8 mouse cellular contexts compared by ENCODE assay signal in genomic region chr2:92914933-92915553, GRCm38 (mm10). TPM values are rescaled to one million over a fixed set of nuclear protein-coding genes. Genes with fewer than 3 reads are reported as not detected.
A peak's percentile ranks its signal among the peaks of the same experiment; 100 is the strongest.
DNase-seq lines count a peak whose midpoint lies in the region; ATAC-seq and TF ChIP-seq lines count a peak whose summit lies in the region.

TSS of gene Syt13 (plus strand) at chr2:92915098.

- peak; percentile 40 for DNase-seq in adrenal gland, adult 8-10 months
- peak; percentile 16 for DNase-seq in gastrocnemius, postnatal 25 days
- DNase-seq in kidney, adult 2 months = peak; percentile 33
- DNase-seq in limb, embryonic 11.5 days (ENCODE audit: low spot score) = peak; percentile 64
- peak; percentile 77 for DNase-seq in stomach, postnatal 0 days (ENCODE audit: low spot score)
- no peak for DNase-seq in c-Kit-positive CD71-positive TER-119-positive erythroid progenitor cells, embryonic 14.5 days (ENCODE audit: low spot score)

- TF ChIP-seq POLR2A in kidney, adult 2 months (IDR thresholded peaks at IDR 0.05; ENCODE audit: low read depth, low read length) = no peak

- H3K9ac ChIP-seq in limb, embryonic 11.5 days (ENCODE audit: low read length) = peak within 1 kb of the TSS; percentile 49
- H3K9ac ChIP-seq in midbrain, embryonic 15.5 days = peak within 1 kb of the TSS; percentile 54
- peak within 1 kb of the TSS; percentile 8; the same call in 1 of the 2 replicates for H3K9ac ChIP-seq in stomach, postnatal 0 days (ENCODE audit: low read length)

- TF ChIP-seq CTCF in kidney, adult 2 months (conservative IDR thresholded peaks at IDR 0.05; ENCODE audit: insufficient read depth, insufficient read length, low read depth, low read length) = no peak
- peak; percentile 39 for TF ChIP-seq CTCF in stomach, postnatal 0 days (IDR thresholded peaks at IDR 0.05; ENCODE audit: low read depth)

- H3K27ac ChIP-seq in kidney, adult 2 months (ENCODE audit: insufficient read depth, low read depth, low read length) = no peak within 1 kb of the TSS
- H3K27ac ChIP-seq in limb, embryonic 11.5 days (replicated peaks; ENCODE audit: low read depth, low read length) = no peak within 1 kb of the TSS
- H3K27ac ChIP-seq in midbrain, embryonic 15.5 days = peak within 1 kb of the TSS; percentile 69
- no peak within 1 kb of the TSS; the same call in 1 of the 2 replicates for H3K27ac ChIP-seq in stomach, postnatal 0 days (replicated peaks)

- ATAC-seq in common myeloid progenitor, adult 5-6 weeks (replicated peaks; ENCODE audit: low read depth, poor library complexity, severe bottlenecking) = peak; percentile 62
- ATAC-seq in limb, embryonic 11.5 days (ENCODE audit: insufficient number of reproducible peaks, low FRiP score, low TSS enrichment, low read depth) = peak; percentile 72
- ATAC-seq in midbrain, embryonic 15.5 days (replicated peaks) = peak; percentile 82
- ATAC-seq in stomach, postnatal 0 days (ENCODE audit: low FRiP score, low TSS enrichment) = peak; percentile 78

- TF ChIP-seq EP300 in stomach, postnatal 0 days (optimal IDR thresholded peaks at IDR 0.05) = no peak

- no peaks in the 10 kb centered on the region for H3K36me3 ChIP-seq in kidney, adult 2 months (ENCODE audit: control insufficient read depth, insufficient read depth, low read length)
- no peaks in the 10 kb centered on the region for H3K36me3 ChIP-seq in limb, embryonic 11.5 days (ENCODE audit: control insufficient read depth, insufficient read depth, low read length)
- no peaks in the 10 kb centered on the region for H3K36me3 ChIP-seq in midbrain, embryonic 15.5 days (replicated peaks)
- no peaks in the 10 kb centered on the region for H3K36me3 ChIP-seq in stomach, postnatal 0 days (ENCODE audit: control insufficient read depth, insufficient read depth, low read length)

- peak within 1 kb of the TSS; percentile 85 for H3K4me2 ChIP-seq in limb, embryonic 11.5 days (ENCODE audit: low read depth, severe bottlenecking)
- peak within 1 kb of the TSS; percentile 62 for H3K4me2 ChIP-seq in midbrain, embryonic 15.5 days
- H3K4me2 ChIP-seq in stomach, postnatal 0 days (replicated peaks; ENCODE audit: low read depth) = peak within 1 kb of the TSS; percentile 62

- H3K9me3 ChIP-seq in limb, embryonic 11.5 days (ENCODE audit: control insufficient read depth, low read length) = no peaks in the 10 kb centered on the region; the same call in 1 of the 2 replicates
- no peaks in the 10 kb centered on the region for H3K9me3 ChIP-seq in midbrain, embryonic 15.5 days
- H3K9me3 ChIP-seq in stomach, postnatal 0 days (ENCODE audit: control insufficient read depth, low read length) = no peaks in the 10 kb centered on the region

- WGBS in kidney, adult 2 months = 2% methylated on average over 38 of the region's 38 CpGs
- 1% methylated on average over 37 of the region's 38 CpGs for WGBS in limb, embryonic 11.5 days
- WGBS in midbrain, embryonic 15.5 days = 0% methylated on average over 38 of the region's 38 CpGs
- under 1% methylated on average over 35 of the region's 38 CpGs for WGBS in stomach, postnatal 0 days

- no peaks in the 10 kb centered on the region for H3K27me3 ChIP-seq in kidney, adult 2 months (replicated peaks; ENCODE audit: control insufficient read depth, insufficient read depth, low read length)
- H3K27me3 ChIP-seq in limb, embryonic 11.5 days (ENCODE audit: control insufficient read depth, insufficient read depth, low read length) = peaks cover 22% of the 10 kb centered on the region
- H3K27me3 ChIP-seq in midbrain, embryonic 15.5 days (replicated peaks) = no peaks in the 10 kb centered on the region
- H3K27me3 ChIP-seq in stomach, postnatal 0 days (ENCODE audit: control insufficient read depth, insufficient read depth, low read length) = no peaks in the 10 kb centered on the region

- peak within 1 kb of the TSS; percentile 36; the same call in 1 of the 2 replicates for H3K4me3 ChIP-seq in kidney, adult 2 months (ENCODE audit: insufficient read depth, low read depth, low read length)
- peak within 1 kb of the TSS; percentile 35 for H3K4me3 ChIP-seq in limb, embryonic 11.5 days (ENCODE audit: low read depth, low read length)
- peak within 1 kb of the TSS; percentile 49 for H3K4me3 ChIP-seq in midbrain, embryonic 15.5 days
- peak within 1 kb of the TSS; percentile 41 for H3K4me3 ChIP-seq in stomach, postnatal 0 days (ENCODE audit: low read depth, low read length)

- no peaks in the 10 kb centered on the region for H3K4me1 ChIP-seq in kidney, adult 2 months (ENCODE audit: control insufficient read depth, insufficient read depth, low read length)
- H3K4me1 ChIP-seq in limb, embryonic 11.5 days (ENCODE audit: control insufficient read depth, insufficient read depth, low read length) = peaks cover 39% of the 10 kb centered on the region
- H3K4me1 ChIP-seq in midbrain, embryonic 15.5 days = peaks cover 73% of the 10 kb centered on the region
- H3K4me1 ChIP-seq in stomach, postnatal 0 days (replicated peaks; ENCODE audit: control insufficient read depth, insufficient read depth) = no peaks in the 10 kb centered on the region; the same call in 1 of the 2 replicates

RNA-seq across cellular contexts. Expression of gene Syt13, which starts in this region (rescaled TPM):
- 1 to 10 TPM; 1.5 to 3.7 (median 2.8) TPM for total RNA-seq in adrenal gland, adult 8-10 months (2022)
- total RNA-seq in common myeloid progenitor, adult 5-6 weeks (2017) = not detected in 2 replicates
- total RNA-seq in gastrocnemius, postnatal 25 days (2021) = under 1 TPM in 1 of 2 experiments, not detected in 1; 0.15 TPM
- polyA plus RNA-seq in kidney, adult 2 months (2012; rRNA removed) = 1.6 and 2.0 TPM in 2 replicates
- polyA plus RNA-seq in limb, embryonic 11.5 days (2014; fragmentation: Nextera tagmentation; extraction: Ambion mirVana) = 5.4 and 6.6 TPM in 2 replicates
- polyA plus RNA-seq in midbrain, embryonic 15.5 days (2015; fragmentation: Nextera tagmentation; extraction: Ambion mirVana) = 85.8 and 88.7 TPM in 2 replicates
- polyA plus RNA-seq in stomach, postnatal 0 days (2015; fragmentation: Nextera tagmentation; extraction: Ambion mirVana) = 4.1 and 5.0 TPM in 2 replicates

Comparison
In these comparisons a context has a peak if more than half of its experiments do, and no peak if none do; other contexts are left out.
1. RNA of gene Syt13 (polyA plus RNA-seq): 85.8 to 88.7 TPM in midbrain, embryonic 15.5 days; 5.4 to 6.6 TPM in limb, embryonic 11.5 days, 4.1 to 5.0 TPM in stomach, postnatal 0 days and 1.6 to 2.0 TPM in kidney, adult 2 months; every median in the first group is over 10 times any median in the second.
2. Peak in ATAC-seq in common myeloid progenitor, adult 5-6 weeks; RNA of the gene not detected or under 1 TPM.
3. Peak in DNase-seq in gastrocnemius, postnatal 25 days; RNA of the gene not detected or under 1 TPM.
4. Peak in every context shown above with its lines, with median percentiles within 50 percentile points of each other: ATAC-seq, H3K4me3 ChIP-seq, H3K4me2 ChIP-seq and H3K9ac ChIP-seq.